Mouse (Mus musculus) monocyte, adult 5-6 weeks (primary cell): ENCODE measurements around the gene Pde7b. TPM values are rescaled to one million over a fixed set of nuclear protein-coding genes. Genes with fewer than 3 reads are reported as not detected.

ENCODE experiments used
- ATAC-seq: fragments of 153-309, 156-312 bp; replicated peaks from 2 replicates; pipeline ENCODE4 v1.8.0; 2017; ENCODE audit warnings: mild to moderate bottlenecking; ENCODE audit not compliant: low TSS enrichment, insufficient number of reproducible peaks, severe bottlenecking, poor library complexity, low FRiP score
- total RNA-seq: library from RNA; stranded (forward); fragments of 200-1000, 200-491, 200-594 nt; gene quantifications from 3 replicates; pipeline ENCODE4 v1.2.3, GENCODE M21; 2017

Gene Pde7b
- total RNA-seq, 1 experiment from 2014 or later, result 3.7 TPM

DNA sequence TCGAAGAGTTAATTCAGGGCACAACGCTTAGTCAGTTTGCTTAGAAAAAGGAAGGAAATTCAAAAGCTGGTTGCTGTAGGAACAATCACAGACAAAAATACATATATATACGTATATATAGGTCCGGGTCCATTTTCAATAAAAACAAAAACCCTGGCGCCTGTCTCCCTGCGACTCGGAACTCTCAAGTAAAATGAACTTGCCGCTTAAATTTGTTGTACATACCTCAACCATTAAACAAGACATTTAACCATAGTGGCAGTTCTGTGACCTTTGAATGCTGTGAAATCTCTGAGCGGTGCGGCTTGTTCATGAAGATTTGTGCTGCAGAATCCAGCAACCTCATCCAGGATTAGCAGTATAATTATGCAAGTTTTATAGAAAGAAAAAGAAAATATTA lies 427 bp downstream of the Pde7b start:
- no peak for ATAC-seq

DNA sequence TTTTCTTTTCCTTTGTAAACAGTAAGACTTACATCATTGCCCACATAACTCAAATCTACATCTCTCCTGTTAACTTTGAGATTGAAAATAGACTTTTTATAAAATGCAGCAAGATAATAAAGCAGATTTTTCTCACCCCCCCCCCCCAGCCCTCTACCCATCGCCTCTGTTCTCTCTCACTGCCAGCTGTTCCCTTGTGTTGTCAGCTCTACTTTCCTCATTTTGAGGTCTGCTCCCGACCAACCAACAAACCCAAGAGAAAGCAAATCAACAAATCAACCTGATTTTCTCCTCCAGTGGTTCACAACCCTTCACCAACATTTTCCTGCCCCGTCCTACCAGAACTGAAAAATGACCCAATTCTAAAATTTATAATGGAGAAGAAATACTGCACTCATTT lies 916 bp downstream of the Pde7b start:
- ATAC-seq, result no peak

DNA sequence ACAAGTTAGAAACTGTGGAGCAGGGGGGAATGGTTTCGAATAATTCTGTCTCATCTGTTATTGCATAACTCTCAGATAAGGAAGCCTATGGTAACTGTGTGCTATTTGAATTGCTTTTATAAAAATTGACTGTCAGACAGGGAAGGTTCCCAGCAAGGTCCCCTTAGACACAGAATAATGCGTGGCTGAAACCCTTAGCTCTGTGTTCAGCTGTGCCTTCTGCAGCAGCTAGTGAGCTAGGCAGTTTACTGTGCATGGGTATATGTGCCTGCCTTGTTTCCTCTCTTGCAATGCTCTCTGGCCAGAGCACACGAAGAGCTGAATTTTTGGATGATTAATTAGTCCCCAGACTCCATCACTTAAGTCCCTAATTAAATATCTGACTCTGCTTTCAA lies 1.4 kb downstream of the Pde7b start:
- no peak for ATAC-seq

DNA sequence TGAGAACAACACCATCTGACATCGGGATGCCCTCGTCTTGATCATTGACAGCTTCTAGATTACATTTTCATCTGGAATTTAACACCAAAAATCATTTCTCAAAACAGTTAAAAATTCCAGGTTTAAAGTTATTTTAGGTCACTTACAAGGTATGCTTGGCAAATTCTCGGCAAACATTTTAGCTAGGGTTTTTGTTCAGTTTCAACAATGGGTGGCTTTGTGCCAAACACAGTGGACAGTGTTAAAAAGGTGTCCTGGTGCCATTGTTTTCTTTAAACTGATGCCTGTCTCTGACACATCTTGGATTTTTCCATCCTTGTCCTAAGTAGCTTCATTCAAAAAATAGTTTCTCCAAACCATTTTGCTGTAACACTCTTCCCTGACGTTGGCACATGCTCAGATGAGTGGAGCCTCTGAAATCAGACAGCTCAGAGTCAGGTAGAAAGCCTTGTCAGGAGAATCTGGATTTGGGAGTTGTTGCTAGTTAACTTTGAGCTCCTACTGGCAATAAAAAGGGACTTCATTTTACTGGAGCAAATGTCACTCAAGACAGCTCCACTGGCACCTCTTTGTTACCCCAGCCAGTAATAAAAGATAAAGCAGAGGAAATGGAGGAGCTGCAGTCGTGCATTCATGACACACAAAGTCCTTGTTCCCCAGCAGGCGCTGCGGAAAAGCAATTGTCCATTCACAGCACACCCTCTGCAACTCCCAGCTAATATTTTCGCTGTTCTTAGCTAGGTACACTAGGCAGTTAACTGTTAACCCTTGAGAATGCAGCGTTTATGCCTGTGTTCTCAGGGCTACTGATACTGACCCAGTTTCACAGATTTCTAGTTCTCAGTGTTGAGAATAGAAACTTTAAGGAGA lies 2.0 kb downstream of the Pde7b start:
- ATAC-seq, result no peak

DNA sequence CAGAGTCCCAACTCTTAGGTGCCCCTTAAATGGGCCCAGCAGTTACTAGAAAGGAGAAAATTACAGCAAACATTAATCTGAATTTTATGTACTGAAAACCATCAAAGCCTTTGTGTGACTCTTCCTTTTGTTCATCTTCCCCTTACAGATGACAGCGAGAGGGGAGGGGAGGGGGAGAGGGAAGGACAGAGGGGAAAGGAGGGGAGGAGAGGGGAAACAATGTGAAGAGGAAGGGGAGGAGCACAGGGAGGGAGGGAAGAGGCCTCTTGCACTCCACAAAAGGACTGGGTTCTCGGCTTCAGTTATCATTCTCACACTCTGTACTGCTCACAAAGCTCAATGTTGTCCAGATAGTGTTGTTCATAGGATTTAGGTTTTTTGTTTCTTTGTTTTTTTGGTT lies 5.7 kb downstream of the Pde7b start:
- ATAC-seq, result no peak

DNA sequence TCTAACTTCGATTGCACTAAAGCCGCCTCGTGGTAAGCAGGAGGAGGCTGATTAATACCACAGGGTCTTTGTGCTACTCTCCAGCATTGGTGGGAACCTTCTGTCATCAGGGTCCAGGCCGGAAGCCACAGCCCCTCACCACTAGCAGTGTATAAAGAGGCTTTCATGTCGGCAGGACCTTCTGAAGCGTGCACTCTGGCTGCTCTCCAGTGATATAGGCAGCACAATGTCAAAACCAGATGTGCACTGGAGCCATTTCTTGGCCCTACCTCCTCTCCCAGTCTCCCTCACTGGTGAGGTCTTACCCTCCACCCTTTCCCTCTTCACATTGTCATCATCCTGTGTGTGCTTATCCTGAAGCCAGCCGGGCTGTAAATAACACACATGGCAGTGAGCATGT lies 24.2 kb downstream of the Pde7b start:
- ATAC-seq, result no peak

DNA sequence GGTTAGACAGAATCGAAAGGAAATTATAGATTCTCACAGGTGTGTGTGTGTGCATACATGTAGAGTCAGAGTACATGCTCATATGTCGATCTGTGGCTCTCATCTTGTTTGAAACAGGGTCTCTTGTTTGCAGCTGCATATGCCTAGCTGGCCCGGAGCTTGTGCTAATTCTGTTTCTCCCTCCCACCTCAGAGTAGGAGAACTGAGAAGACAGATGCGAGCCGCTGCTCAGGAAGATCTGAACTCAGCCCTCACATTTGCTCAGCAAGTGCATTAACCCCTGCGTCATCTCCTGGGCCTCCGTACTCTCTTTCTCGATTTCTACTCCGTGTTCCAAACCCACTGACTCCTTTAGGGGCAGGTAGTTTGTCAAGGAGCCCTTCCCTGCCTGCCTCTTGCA lies 25.0 kb downstream of the Pde7b start:
- ATAC-seq, result no peak

DNA sequence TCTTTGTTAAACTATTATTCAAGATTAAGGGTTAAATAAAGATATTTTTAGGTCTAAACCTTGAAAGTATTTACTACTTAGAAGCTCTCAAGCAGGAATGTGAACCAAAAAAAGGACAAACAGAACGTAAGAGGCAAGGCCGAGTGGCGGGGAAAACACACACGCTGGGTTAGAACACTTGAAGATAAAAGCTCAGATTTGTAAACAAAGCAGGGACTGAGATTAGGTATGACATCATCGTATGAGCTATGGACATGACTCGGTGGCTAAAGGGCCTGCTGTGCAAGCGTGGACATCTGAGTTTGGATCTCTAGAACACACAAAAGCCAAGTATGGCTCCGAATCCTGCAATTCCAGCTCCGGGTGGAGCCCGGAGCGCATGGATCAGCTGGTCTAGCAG lies 29.2 kb downstream of the Pde7b start:
- no peak for ATAC-seq

DNA sequence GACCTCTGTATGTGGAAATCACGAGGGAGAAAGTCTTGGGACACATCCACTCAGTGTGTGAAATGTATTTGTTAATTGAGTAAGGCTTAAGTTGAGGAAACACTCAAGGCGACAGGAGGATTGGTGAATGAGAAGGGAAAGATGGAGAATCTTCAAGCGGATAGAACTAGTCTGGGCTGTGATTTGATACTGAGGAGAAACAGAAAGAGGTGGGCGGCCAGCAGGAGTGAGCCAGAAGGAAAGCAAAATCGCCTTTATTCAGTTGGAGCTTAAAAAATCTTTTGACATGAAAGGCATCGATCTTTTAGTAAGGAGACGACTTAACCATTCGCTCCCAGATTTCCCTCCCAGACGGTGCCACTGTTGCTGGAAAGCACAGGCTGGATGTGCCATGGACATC lies 34.9 kb downstream of the Pde7b start:
- ATAC-seq, result no peak

DNA sequence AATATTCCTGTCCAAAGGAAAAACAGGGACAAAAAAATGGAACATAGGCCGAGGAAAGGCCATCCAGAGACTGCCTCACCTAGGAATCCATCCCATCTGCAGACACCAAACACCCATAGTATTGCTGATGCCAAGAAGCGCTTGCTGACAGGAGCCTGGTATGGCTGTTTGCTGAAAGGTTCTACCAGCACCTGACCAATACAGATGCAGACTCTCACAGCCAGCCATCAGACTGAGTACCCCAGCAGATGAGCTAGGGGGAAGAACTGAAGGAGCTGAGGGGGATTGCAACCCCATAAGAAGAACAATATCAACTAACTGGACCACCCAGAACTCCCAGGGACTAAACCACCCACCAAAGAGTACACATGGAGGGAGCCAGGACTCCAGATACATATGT lies 40.7 kb downstream of the Pde7b start:
- no peak for ATAC-seq

DNA sequence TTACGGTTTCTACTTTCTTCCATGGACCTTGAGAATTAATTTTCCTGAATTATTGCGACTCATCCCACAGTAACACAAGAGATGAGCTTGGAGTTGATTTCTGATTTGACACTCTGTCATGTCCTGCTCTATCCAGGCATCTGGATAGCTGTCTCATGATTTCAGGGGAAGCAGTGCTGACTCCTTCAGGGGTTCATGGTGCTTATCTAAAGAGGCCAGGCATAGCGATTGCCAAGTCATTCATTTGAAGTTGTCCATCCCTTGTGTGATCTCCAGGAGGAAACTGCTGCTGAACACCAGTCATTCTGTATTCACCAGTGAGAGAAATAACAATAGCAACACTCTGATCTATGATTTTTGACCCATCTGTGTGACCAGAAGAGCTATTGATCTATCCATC lies 43.9 kb downstream of the Pde7b start:
- ATAC-seq, result no peak

DNA sequence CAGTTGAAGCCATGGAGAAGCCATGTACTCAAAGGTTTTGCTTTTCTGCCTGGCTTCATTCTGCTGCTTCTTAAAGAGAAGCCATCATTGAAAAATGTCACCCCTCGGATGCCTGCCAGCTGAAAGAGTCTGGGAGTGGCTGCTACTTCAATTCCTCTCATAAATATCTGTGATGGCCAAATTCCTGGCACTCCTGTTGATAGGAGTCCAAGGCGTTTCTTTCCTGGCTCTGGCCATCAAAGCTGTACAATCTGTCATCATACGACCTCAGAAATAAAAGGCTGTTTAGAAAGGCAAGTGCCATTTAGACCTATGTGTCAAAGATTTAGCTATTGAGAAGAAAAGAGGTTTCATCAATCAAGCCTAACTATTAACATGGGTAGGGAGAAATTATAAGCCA lies 49.6 kb downstream of the Pde7b start:
- ATAC-seq, result no peak

DNA sequence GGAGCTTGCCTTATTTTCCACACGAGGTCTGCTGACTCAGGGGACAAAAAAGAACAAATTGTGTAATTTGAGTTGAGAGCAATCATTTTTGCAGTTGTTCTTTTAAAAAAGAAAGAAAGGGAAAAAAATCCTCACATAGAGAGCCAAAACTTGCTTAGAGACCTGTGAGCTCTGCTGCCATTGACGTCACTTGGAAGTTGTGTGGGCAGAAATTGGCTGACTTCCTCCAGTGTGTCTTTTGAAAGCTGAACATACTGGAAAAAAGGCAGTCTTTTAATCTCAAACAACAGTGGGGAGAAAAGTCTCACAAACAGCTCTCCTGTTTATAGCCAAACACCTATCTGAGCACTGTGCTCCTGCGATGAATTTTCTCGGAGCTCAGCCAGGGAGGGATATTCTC lies 51.1 kb downstream of the Pde7b start:
- no peak for ATAC-seq

DNA sequence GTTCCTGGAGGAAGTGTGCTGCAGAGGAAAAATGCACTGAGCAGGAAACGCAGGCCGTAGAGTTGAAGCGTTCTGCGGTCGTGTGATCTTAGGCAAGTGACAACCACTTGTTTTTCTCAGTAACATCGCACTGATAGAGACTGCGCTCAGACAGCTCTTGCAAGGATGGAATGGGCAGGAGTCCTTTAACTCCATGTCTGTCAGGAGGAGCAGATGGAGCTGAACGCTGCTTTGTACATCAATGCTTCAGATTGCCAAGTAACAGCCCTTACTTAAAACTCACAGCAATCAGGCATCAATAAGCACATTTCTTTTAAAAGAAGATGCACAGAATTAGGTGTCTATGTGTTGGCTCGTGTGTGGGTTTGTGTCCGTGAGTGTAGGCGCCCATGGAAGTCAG lies 52.3 kb downstream of the Pde7b start:
- ATAC-seq, result no peak

DNA sequence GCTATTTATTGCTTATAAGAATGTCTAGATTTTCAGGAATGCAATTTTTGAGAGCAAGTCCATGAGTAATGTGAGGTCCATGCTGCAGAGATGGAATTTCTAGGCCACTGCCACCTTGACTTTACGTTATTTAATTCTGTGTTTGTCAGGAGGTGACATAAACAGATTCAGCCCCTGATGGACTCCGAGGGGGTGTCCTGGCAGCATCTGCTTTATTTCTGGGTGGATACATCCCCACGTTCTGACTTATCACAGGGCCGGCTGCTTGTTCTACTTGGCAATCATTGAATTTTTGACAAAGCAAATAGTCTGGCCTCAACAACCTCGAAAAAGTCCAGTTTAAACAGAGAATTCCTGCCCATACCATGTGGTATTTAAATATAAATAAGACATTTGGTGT lies 53.3 kb downstream of the Pde7b start:
- ATAC-seq, result no peak

DNA sequence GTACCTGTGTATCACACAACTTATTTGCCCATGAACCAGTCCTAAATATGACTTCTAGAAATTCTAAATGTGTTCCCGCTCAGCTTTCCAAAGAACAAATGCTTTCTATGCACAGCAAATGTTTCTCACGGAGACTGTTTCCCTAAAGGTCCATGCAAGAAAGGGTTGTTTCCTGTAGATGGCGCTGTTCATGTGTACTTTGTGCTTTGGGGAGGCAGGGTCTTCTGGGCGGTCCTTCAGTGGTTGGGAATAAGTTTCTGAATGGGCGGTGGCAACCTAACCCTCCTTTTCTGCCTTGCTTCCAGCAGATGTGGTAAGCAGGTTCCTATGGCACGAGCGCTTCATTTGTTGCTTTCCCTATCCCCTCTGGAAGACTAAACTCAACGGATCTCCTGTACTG lies 54.3 kb downstream of the Pde7b start:
- no peak for ATAC-seq

DNA sequence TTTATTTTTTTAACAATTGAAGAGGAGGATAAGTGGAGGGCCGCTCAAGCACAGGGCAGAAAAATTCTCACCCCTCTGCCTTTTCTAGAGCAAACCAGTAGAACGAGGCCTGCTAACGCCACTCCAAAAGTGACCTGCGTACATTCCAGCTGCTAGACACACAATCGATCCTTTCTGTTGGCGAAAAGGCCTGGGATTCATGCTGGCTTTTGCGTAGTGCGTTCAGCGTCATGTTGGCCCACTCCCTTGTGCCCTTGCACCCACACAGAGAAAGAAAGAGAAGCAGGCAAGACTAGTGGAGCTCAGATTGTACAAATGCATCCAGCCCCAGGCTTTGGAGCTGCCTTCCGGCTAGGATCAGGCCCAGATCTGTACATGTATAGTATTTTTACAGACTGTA lies 55.4 kb downstream of the Pde7b start:
- ATAC-seq, result no peak

DNA sequence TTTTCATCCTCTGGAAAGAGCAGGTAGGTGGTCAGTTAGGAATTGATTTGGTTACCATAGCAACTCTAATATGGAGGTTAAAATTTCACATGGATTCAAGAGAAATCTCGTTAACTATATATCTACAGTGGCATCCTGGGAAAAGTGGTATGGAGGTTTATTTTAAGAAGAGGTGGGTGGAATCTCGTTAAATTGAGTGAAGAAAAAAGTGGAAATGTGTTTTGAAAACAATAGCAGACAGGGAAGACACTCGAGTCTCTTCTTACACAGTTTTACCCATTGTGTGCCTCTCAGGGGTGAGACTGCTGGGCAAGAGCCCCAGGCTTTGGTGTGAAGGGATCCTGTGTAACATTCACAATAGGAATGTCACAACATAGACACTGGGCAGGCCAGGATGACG lies 56.3 kb downstream of the Pde7b start:
- ATAC-seq, result no peak

DNA sequence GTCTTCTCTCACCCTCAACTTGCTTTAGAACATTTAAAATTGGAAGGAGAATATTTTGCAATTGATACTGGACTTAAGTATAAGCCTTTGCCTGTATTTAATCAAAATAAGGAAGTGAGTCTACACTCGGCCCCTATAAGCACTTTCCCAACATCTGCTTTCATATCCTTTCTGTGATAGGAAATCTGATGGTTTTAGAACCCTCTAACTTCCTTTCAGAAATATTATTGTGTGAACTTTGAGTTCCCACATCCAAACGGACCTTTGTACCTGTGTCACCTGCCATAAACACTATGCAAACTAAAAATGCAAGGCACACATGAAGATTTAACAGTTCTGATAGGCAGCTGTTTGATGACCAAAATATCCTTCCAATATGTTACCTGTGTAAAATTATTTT lies 58.2 kb downstream of the Pde7b start:
- ATAC-seq, result no peak

DNA sequence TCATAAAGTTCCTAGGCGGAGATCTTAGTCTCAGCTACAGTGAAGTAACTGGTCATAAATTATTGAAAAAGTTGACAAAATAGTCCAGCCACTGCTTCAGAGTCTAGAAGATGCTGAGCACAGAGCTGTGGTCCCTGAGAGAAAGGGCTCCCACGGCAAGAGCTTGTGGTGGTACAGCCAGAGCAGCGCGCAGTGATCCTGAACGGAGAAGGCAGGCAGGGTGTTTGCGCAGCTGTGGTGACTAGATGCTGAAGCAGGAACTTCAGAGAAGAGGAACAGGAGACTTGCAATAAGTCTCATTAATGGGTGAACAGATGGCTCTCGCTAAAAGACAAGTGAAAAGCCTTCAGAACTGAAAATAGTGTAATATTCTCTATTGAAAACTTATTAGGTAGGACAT lies 61.9 kb downstream of the Pde7b start:
- peak; percentile 83 for ATAC-seq

DNA sequence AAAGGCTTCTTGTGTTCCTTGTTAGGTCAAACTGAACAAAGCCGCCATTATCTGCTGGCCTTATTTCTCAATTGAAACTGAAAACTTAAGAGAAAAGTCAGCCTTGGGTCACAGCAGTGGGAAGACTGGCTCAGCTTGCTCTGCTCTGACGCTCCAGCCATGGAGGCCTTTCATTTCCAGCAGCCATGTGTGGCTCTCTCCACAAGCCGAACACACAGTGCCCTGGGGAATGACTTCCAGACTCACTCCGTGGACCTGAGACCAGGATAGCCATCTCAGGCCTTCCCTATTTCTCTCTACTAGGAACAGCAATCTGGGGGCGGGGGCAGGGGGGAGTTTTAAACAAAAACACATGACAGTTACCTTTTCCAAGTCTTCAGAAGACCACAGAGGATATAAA lies 63.2 kb downstream of the Pde7b start:
- ATAC-seq, result no peak
